Mouse (Mus musculus) ES-E14 (cell line): ENCODE data around the gene Foxo3.

Source experiments
- CHD2 ChIP-seq: IDR thresholded peaks from 2 replicates; pipeline ENCODE4 v1.6.1; 2014; ENCODE audit warnings: mild to moderate bottlenecking, low read depth, low read length, inconsistent platforms
- HCFC1 ChIP-seq: IDR thresholded peaks from 2 replicates; pipeline ENCODE4 v1.6.1; 2012; ENCODE audit warnings: low read length, inconsistent platforms, borderline replicate concordance; ENCODE audit not compliant: insufficient read depth
- MAFK ChIP-seq: IDR thresholded peaks from 2 replicates; pipeline ENCODE4 v1.6.1; 2014; ENCODE audit warnings: mild to moderate bottlenecking, low read depth, low read length, inconsistent platforms; ENCODE audit not compliant: insufficient read depth
- ZC3H11A ChIP-seq: IDR thresholded peaks from 2 replicates; pipeline ENCODE4 v1.6.1; 2012; ENCODE audit warnings: low read depth, mild to moderate bottlenecking, inconsistent platforms, low read length, borderline replicate concordance
- ZNF384 ChIP-seq: IDR thresholded peaks from 2 replicates; pipeline ENCODE4 v1.6.1; 2012; ENCODE audit warnings: low read depth, low read length, inconsistent platforms

DNA sequence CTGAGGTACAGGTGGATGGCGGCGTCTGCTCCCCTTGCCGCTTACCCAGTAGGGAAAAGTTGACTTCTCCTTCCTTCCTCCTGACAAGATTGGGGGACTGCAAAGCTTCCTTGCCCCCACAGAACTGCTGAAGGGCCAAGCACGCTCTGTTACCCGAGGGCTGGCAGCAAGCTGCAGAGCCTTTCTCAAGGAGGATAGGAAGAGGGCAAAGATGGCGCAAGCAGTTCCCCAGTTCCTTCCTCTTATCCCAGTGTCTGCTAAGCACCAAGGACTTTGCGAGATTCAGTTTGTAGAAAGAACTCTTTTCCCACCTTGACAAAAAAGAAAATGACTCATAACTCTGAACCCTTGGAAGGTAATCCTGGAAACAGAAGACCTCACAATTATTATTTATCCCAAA, 18.6 kb downstream of the Foxo3 start:
- TF ChIP-seq MAFK (no peak), CHD2 (no peak), HCFC1 (no peak), ZC3H11A (no peak), ZNF384 (no peak)
